Mouse (Mus musculus): ENCODE results near the gene Immt. TPM values are rescaled to one million over a fixed set of nuclear protein-coding genes. Genes with fewer than 3 reads are reported as not detected.
A peak's percentile ranks its signal among the peaks of the same experiment; 100 is the strongest.

The Immt gene
- total RNA-seq (2021), result 100 to 1,000 TPM; 542 to 553 TPM

GRCm38 (mm10) chr6:71830690-71831580, at the start of gene Immt:
TSS of gene Immt (plus strand) at chr6:71831331.
- peak; percentile 97 for DNase-seq
- intact Hi-C loops (cut with DNase I), result no loop called here

DNA sequence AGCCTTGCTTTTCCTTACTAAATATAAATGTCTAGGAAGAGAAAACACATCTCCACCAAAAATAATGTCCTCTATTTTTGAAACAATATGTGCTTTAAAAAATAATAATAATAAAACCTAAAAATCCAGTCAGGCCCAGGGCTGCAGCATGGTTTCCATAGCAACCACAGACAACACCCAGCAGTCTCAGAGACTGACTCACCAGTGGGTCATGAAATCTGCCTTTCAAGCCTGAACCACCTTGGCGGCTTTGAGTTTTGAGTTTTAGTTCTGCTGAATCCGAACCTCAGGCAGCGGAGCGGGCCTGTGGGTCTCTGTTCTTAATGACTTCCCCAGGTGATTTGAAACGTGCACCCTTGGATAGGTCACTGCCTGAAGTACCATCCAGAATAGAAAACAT, 48.0 kb upstream of the Immt start:
- intact Hi-C loops (cut with DNase I), result no loop called here
- DNase-seq, result no peak

- intact Hi-C loops (cut with DNase I), result no loop called here
- no peak for DNase-seq
Measured at GRCm38 (mm10) chr6:71788348-71788747, 42.8 kb upstream of the Immt start.

- DNase-seq, result no peak
- intact Hi-C loops (cut with DNase I), result no loop called here
Measured at GRCm38 (mm10) chr6:71791771-71792170, 39.4 kb upstream of the Immt start.

DNA sequence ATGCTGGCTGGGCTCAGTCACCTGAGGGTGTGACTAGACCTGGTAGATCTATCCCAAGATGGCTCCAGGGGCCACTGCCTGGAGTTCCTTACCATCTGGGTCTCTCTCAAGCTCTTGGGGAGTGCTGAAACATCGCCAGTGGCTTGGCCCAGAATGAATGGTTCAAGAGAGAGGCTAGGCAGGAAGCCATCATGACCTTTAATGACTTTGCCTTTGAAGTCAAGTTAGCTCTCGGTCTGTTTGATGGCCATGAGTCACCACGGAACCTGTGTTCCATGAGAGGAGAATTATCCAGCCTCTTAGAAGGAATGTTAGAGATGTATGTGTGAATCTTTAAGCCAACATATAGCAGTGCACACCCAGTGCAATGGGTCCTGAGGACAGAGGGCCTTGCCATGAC, 31.7 kb upstream of the Immt start:
- intact Hi-C loops (cut with DNase I), result no loop called here
- DNase-seq, result no peak

- intact Hi-C loops (cut with DNase I), result loop anchor here (5.0 to 10.0 kb wide), 6 partner anchors 204 to 654 kb away; no protein-coding TSS in a partner anchor
- DNase-seq, result no peak
Measured at GRCm38 (mm10) chr6:71801011-71801713, 30.0 kb upstream of the Immt start.

DNA sequence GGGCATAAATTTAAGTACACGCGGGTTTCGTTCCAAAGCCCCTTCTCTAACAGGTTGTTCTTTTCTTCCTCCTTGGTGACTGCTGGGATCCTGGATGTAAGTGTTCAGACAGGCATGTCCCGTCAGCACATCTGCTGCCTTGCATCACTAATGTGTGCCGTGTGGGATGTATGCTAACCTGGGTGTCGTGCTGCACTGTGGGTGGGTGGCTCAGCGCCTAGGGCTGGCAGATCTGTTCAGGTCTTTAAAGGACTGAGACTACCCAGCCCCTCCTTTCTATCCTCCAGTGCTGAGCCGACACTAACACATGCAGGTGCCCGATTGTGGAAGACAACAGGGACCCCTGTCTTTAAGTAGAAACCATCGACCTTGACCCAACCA, 29.4 kb upstream of the Immt start:
- no peak for DNase-seq
- intact Hi-C loops (cut with DNase I), result loop anchor here (5.0 to 10.0 kb wide), 6 partner anchors 204 to 654 kb away; no protein-coding TSS in a partner anchor

DNA sequence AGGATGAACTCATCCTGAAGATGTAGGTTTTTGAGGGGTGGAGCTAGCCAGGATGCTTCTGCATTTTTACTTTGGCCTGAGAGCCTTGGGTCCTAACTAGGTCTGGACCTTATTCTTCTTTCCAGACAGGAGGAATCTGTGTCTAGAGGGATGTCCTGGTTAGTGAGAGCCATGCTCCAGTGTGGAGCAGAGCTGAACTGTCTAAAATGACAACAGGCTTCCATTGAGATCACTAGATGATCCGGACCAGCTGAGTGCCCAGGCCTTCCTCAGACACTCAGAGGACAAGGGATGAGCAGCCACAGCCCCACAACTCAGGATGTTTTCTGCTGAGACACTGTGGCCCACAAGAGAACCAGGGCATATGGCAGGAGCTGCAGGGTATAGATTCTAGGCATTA, 27.5 kb upstream of the Immt start:
- no peak for DNase-seq
- intact Hi-C loops (cut with DNase I), result loop anchor here (2.0 to 10.0 kb wide), 8 partner anchors 125 to 656 kb away; partner anchors contain the start of gene Kdm3a

DNA sequence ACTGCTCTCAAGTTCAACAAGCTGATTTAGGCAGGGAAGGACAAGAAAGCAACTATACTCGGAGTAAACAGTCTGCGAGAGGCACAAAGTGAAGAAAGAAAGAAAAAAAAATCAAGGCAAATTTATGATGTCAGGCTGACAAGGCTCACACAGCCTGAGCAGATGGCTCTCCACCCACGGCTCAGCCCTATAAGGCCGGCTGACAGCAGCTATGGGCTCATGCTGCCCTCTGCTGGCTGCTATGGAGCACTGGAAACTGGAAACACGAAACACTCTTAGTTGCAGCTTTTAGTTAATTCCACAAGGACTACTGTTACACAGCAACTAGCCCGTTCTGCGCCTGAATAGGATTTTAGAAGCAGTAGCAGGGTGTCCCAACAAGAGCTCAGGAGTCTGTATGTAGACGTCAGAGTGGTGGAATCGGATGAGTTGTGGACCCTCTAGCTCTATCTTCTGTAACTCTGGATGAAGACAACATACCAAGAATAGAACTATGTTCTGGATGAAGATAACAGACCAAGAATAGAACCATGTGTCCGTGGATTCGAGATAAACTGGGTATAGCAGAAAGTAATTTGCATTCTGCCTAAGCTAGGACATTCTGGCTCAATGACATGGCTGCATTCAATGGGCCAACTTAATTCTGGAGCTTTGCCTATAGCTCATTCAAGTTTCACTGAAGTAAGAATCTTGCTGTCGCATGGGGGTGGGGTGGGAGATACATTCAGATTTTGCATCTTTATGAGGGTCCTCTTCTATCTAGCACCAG, 26.9 kb upstream of the Immt start:
- peak; percentile 74 for DNase-seq
- intact Hi-C loops (cut with DNase I), result loop anchor here (2.0 to 10.0 kb wide), 8 partner anchors 125 to 657 kb away; partner anchors contain the start of gene Kdm3a

GRCm38 (mm10) chr6:71806713-71807112, 24.4 kb upstream of the Immt start:
- intact Hi-C loops (cut with DNase I), result loop anchor here (10.0 kb wide), 1 partner anchor 502 kb away; no protein-coding TSS in a partner anchor

GRCm38 (mm10) chr6:71809890-71810289, 21.2 kb upstream of the Immt start:
- intact Hi-C loops (cut with DNase I), result loop anchor here (10.0 kb wide), 1 partner anchor 505 kb away; no protein-coding TSS in a partner anchor
- DNase-seq, result no peak

More at GRCm38 (mm10) chr6:71806713-71807112, 24.4 kb upstream of the Immt start:
- no peak for DNase-seq

DNA sequence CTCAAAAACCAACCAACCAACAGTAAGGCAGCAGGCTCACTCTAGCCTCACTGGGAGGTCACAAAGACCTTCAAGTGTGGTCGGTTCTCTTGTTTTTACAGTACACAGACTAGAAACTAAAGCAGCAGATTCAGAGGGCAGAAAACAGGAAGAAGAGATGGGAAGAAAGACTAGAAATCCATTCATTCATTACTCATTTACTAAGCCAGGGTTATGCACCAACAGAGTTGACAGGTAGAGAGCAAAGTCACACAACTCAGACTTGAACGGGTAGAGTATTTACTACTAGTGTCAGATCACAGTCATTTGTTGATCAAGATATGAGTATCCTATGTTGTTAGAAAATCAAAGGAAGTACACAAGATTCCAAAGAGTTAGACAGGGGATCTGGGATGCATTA, 18.3 kb upstream of the Immt start:
- intact Hi-C loops (cut with DNase I), result no loop called here
- no peak for DNase-seq

DNA sequence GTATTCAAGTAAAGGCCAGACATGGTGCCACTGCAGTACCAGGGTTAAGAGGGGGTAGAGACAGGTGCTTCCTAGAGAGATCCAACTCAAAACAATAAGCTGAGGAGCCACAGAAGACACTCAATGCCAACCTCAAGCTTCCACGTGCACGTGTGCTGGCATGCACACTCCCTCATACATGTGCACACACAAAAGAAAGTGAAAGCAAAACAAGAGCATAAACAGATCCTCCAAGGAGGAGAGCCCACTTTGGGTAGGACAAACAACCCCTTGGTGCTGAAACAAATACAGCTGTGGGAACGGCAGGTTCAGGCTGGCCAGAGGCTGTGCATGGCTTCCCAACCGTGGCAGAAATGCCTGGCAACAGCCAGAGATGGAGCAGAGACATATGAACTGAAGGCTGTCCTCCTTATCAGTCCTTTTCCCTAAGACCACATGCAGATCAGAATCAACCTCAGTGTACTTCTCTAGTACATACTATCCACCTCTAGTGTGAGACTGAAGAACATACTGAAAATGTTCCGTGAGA, 11.3 kb upstream of the Immt start:
- intact Hi-C loops (cut with DNase I), result no loop called here

GRCm38 (mm10) chr6:71823085-71823484, 8.0 kb upstream of the Immt start:
- no peak for DNase-seq
- intact Hi-C loops (cut with DNase I), result no loop called here

More for the DNA sequence above, 11.3 kb upstream of the Immt start:
- no peak for DNase-seq

GRCm38 (mm10) chr6:71823488-71823887, 7.6 kb upstream of the Immt start:
- intact Hi-C loops (cut with DNase I), result no loop called here
- DNase-seq, result peak; percentile 92 to 95

- intact Hi-C loops (cut with DNase I), result no loop called here
- DNase-seq, result no peak
Measured at GRCm38 (mm10) chr6:71823961-71824360, 7.2 kb upstream of the Immt start.

DNA sequence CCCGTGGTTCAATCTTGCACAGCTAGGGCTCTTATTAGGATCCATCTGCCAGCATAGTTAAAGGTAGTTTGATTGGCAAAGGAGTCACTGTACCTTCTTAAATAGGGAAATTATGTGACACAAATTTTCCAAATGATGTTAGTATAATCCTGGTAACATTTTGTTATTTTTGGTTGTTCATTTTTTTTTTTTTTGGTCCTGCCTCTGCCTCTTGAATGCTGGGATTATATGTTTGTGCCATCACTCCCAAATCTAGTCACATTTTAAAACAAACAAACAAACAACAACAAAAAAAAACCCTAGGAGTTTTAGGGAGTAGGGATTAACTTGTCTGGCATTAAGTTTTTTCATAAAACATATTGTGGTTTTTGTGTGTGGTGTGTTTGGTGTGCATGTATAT, 4.3 kb upstream of the Immt start, which contains the start of gene Mrpl35:
Gene Mrpl35, minus strand, starts transcription at position 101 of the 400 bp plus-strand sequence.
- no peak for DNase-seq
- intact Hi-C loops (cut with DNase I), result no loop called here

- DNase-seq, result no peak
- intact Hi-C loops (cut with DNase I), result no loop called here
Measured at GRCm38 (mm10) chr6:71829768-71830167, 1.4 kb upstream of the Immt start.

GRCm38 (mm10) chr6:71831581-71831960, 440 bp downstream of the Immt start:
- peak; percentile 97 to 98 for DNase-seq
- intact Hi-C loops (cut with DNase I), result no loop called here

DNA sequence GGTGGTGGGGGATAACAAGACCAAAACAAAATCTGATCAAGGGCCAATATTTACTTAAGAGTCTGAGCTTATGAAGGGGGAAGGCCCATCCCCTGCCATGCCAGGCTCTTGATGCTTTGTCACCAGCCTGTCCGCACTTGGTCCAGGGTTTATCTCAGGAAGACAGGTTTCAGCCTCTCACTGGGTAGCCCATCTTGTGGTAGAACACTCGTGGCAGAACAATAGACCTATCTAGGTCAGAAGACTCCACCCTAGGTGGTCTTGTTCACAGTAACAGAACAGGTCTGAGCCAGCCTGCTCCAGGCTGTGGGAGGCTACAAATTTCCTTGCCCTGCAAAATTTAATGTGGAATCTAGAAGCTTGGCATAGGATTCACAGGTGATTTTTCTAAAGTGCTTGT, 5.7 kb downstream of the Immt start:
- DNase-seq, result no peak
- intact Hi-C loops (cut with DNase I), result no loop called here

Measured in heart, postnatal 10 days (tissue).